Mouse (Mus musculus) megakaryocyte, embryonic 14.5 days (primary cell): ENCODE data around the gene Ccdc141.

ENCODE experiments used
- FLI1 ChIP-seq: IDR thresholded peaks from 2 replicates; pipeline ENCODE4 v1.6.1; 2012; ENCODE audit warnings: low read length, inconsistent platforms, mixed read lengths
- GATA1 ChIP-seq: IDR thresholded peaks from 3 replicates; pipeline ENCODE4 v1.6.1; 2012; ENCODE audit warnings: mixed read lengths, low read length, inconsistent platforms, borderline replicate concordance

GRCm38 (mm10) chr2:77168781-77169180 lies 1.7 kb downstream of the Ccdc141 start:
- TF ChIP-seq GATA1 (no peak), FLI1 (no peak)
